Mouse (Mus musculus) forebrain, embryonic 15.5 days (tissue): ENCODE data around the gene Nkx3-2. TPM values are rescaled to one million over a fixed set of nuclear protein-coding genes. Genes with fewer than 3 reads are reported as not detected.
A peak's percentile ranks its signal among the peaks of the same experiment; 100 is the strongest.

Source experiments
- ATAC-seq: fragments of 200-750 bp; cut with Nextera tagmentation; replicated peaks from 2 replicates; pipeline ENCODE4 v1.8.0; 2017; ENCODE audit warnings: mild to moderate bottlenecking, moderate TSS enrichment, moderate library complexity
- H3K27ac ChIP-seq: fragments of 300-500 bp; sonication (generic); replicated peaks from 2 replicates; pipeline ENCODE4 v1.5.1; 2015; ENCODE audit warnings: mild to moderate bottlenecking, inconsistent platforms
- H3K27me3 ChIP-seq: fragments of 300-500 bp; sonication (generic); 2 replicates; pipeline ENCODE4 v1.6.1; 2015; ENCODE audit warnings: inconsistent platforms
- H3K36me3 ChIP-seq: fragments of 300-500 bp; sonication (generic); 2 replicates; pipeline ENCODE4 v1.6.1; 2015; ENCODE audit warnings: mild to moderate bottlenecking, inconsistent platforms
- H3K4me1 ChIP-seq: fragments of 300-500 bp; sonication (generic); 2 replicates; pipeline ENCODE4 v1.6.1; 2015; ENCODE audit warnings: inconsistent platforms
- H3K4me2 ChIP-seq: fragments of 300-500 bp; sonication (generic); replicated peaks from 2 replicates; pipeline ENCODE4 v1.6.1; 2015; ENCODE audit warnings: mild to moderate bottlenecking, inconsistent platforms
- H3K4me3 ChIP-seq: fragments of 300-500 bp; sonication (generic); 2 replicates; pipeline ENCODE4 v1.5.1; 2015; ENCODE audit warnings: mild to moderate bottlenecking, inconsistent platforms
- H3K9ac ChIP-seq: fragments of 300-500 bp; sonication (generic); replicated peaks from 2 replicates; pipeline ENCODE4 v1.6.1; 2015; ENCODE audit warnings: mild to moderate bottlenecking, inconsistent platforms
- H3K9me3 ChIP-seq: fragments of 300-500 bp; sonication (generic); 2 replicates; pipeline ENCODE4 v1.6.1; 2016; ENCODE audit warnings: inconsistent platforms
- WGBS: fragments of 180-500 bp; shearing (Covaris S2); methylation state at CpG from one replicate; pipeline ENCODE4 v1.1.7; 2015; ENCODE audit warnings: mixed read lengths; 5-methylcytosine and 5-hydroxymethylcytosine counted together
- polyA plus RNA-seq: library from polyadenylated mRNA; unstranded; fragments of >200 nt; fragmentation: Nextera tagmentation; extraction: Ambion mirVana; gene quantifications from 2 replicates; pipeline ENCODE4 v1.2.1, GENCODE M21; 2015

The Nkx3-2 gene
- polyA plus RNA-seq, 1 experiment from 2014 or later: not detected

GRCm38 (mm10) chr5:41760831-41761508 lies 3.3 kb downstream of the Nkx3-2 start:
- 2% methylated on average over 22 of the region's 22 CpGs for WGBS
- peaks cover 90% of the 10 kb centered on the region for H3K27me3 ChIP-seq
- ATAC-seq: no peak
- H3K9me3 ChIP-seq: no peaks in the 10 kb centered on the region
- no peaks in the 10 kb centered on the region for H3K36me3 ChIP-seq
- H3K4me2 ChIP-seq: no peak overlapping the region
- no peak overlapping the region for H3K4me3 ChIP-seq
- no peak overlapping the region for H3K9ac ChIP-seq
- no peak overlapping the region for H3K27ac ChIP-seq
- peaks cover 28% of the 10 kb centered on the region for H3K4me1 ChIP-seq

GRCm38 (mm10) chr5:41760071-41760470 lies 4.2 kb downstream of the Nkx3-2 start:
- no peaks in the 10 kb centered on the region for H3K36me3 ChIP-seq
- H3K4me1 ChIP-seq: peaks cover 28% of the 10 kb centered on the region
- H3K9ac ChIP-seq: no peak overlapping the region
- peaks cover 95% of the 10 kb centered on the region for H3K27me3 ChIP-seq
- 4% methylated on average over 8 of the region's 8 CpGs for WGBS
- no peak overlapping the region for H3K27ac ChIP-seq
- no peak for ATAC-seq
- no peak overlapping the region for H3K4me3 ChIP-seq
- no peak overlapping the region for H3K4me2 ChIP-seq
- H3K9me3 ChIP-seq: no peaks in the 10 kb centered on the region

DNA sequence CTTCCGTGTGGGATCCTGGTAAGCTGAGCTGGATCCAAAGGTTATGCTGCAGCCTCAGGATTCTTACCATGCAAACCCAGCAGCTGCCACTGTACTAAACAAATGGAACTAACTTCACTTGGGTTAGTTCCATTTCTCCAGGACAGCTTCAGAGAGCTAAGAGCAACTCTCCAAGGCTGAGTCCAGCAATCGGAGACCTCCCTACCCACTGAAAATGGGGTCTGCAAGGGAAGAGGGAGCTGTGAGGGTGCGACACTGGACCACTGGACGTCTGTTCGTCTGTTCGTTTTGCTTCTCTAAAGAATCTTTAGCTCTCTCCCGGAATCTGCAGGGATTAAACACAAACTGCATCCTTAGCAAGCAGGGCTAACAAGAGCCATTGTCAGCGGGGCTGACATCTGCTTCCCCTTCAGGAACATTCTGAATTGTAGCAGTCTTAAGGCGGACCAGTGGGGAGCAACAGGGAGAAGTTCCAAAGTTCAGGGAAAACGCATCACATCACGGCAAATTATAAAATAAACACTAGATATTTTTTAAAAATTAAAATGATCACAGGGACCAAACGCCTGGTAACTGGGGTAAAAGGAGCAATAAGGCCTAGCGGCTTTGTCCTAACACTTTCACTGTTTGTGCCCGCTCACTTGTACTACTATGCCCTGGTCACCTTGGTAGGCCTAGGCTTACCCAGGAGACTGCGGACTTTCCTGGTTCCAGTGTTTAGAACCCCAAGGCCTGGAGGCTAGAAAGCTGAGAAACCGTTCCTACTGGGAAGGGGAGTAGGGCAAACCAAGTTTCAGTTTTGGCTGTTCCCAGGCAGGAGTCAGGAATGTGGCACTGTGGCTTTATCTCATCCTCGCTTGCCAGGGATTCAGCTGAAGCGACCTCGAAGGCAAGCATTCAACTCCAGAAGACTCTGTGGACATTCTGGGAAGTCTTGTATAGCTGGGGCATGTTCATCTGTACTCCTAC lies 5.3 kb downstream of the Nkx3-2 start:
- no peak overlapping the region for H3K4me2 ChIP-seq
- H3K4me3 ChIP-seq: no peak overlapping the region
- H3K27me3 ChIP-seq: peaks cover 95% of the 10 kb centered on the region
- 4% methylated on average over 19 of the region's 19 CpGs for WGBS
- no peak for ATAC-seq
- H3K36me3 ChIP-seq: no peaks in the 10 kb centered on the region
- H3K9me3 ChIP-seq: no peaks in the 10 kb centered on the region
- H3K4me1 ChIP-seq: peaks cover 17% of the 10 kb centered on the region
- H3K27ac ChIP-seq: no peak overlapping the region
- no peak overlapping the region for H3K9ac ChIP-seq

DNA sequence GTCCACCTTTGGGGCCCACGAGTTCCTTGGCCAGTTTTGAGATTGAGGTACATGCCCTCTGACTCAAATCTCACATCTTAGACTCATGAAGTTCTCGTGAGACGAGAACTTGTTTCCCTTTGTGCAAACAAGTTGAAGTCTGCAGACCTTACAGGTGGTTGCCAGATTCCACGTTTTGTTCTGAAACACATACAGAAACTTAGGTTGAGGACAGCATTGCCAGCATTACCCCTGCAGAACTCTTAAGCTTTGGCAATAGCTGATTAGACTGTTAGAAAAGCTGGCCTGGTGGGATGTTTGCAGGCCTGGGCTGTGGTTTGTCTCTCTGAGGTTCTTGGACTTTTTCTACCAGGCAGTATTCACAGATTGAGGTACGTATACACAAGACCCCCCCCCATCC lies 7.0 kb downstream of the Nkx3-2 start:
- Histone ChIP-seq H3K27ac (no peak overlapping the region), H3K9ac (no peak overlapping the region), H3K4me3 (no peak overlapping the region), H3K36me3 (no peaks in the 10 kb centered on the region), H3K4me2 (no peak overlapping the region), H3K27me3 (peaks cover 93% of the 10 kb centered on the region), H3K4me1 (peaks cover 8% of the 10 kb centered on the region), H3K9me3 (no peaks in the 10 kb centered on the region)
- 4% methylated on average over 5 of the region's 5 CpGs for WGBS
- no peak for ATAC-seq

DNA sequence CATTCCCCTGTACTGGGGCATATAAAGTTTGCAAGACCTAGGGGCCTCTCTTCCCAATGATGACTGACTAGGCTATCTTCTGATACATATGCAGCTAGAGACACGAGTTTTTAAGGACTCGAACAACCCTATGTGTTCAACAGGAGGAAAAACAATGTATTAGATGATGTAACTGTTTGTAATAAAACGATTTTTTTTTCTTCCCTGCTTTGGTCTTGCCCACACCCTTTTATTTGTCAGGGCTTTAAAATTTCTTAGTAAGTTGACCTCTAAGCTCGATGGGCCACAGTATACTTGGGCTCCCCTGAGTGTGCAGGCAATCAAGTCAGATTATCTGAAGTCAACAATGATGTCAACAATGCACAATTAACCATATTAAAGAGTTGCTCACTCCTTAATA lies 7.9 kb downstream of the Nkx3-2 start:
- Histone ChIP-seq H3K4me1 (peaks cover under 1% of the 10 kb centered on the region), H3K4me2 (no peak overlapping the region), H3K4me3 (no peak overlapping the region), H3K9ac (no peak overlapping the region), H3K27me3 (peaks cover 93% of the 10 kb centered on the region), H3K27ac (no peak overlapping the region), H3K36me3 (no peaks in the 10 kb centered on the region), H3K9me3 (no peaks in the 10 kb centered on the region)
- WGBS: 4% methylated on average over 4 of the region's 4 CpGs
- ATAC-seq: no peak

GRCm38 (mm10) chr5:41755373-41755960 lies 8.8 kb downstream of the Nkx3-2 start:
- WGBS: under 1% methylated on average over 23 of the region's 23 CpGs
- Histone ChIP-seq H3K36me3 (no peaks in the 10 kb centered on the region), H3K9me3 (no peaks in the 10 kb centered on the region), H3K4me1 (no peaks in the 10 kb centered on the region), H3K27ac (no peak overlapping the region), H3K27me3 (peaks cover 95% of the 10 kb centered on the region), H3K4me2 (no peak overlapping the region), H3K9ac (no peak overlapping the region), H3K4me3 (no peak overlapping the region)
- ATAC-seq: no peak

DNA sequence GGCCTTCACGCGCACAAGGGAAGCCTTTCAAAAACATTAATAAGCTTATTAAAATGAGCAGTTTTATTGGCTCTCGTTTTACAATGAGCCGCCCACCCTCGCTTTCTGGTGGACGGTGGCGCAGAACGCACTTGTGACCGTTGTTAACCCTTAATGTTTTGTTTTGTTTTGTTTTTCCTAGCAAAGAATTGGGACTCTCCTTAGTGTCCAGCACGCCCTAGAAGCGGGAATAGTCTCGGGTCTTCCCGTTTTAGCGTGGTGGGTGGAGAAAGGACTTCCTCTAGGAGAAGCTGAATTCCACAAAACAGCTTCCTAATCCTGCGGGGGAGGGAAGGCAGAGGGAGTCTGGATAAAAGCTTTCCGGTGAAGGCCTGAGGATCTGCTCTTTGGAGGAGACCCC lies 9.5 kb downstream of the Nkx3-2 start:
- Histone ChIP-seq H3K4me2 (0 out of 2 replicates have a peak overlapping the region, but pooled peaks have one; percentile 9), H3K27ac (no peak overlapping the region), H3K4me1 (no peaks in the 10 kb centered on the region), H3K4me3 (no peak overlapping the region), H3K9ac (no peak overlapping the region), H3K9me3 (no peaks in the 10 kb centered on the region), H3K27me3 (peaks cover 95% of the 10 kb centered on the region), H3K36me3 (no peaks in the 10 kb centered on the region)
- 1% methylated on average over 16 of the region's 16 CpGs for WGBS
- no peak for ATAC-seq

DNA sequence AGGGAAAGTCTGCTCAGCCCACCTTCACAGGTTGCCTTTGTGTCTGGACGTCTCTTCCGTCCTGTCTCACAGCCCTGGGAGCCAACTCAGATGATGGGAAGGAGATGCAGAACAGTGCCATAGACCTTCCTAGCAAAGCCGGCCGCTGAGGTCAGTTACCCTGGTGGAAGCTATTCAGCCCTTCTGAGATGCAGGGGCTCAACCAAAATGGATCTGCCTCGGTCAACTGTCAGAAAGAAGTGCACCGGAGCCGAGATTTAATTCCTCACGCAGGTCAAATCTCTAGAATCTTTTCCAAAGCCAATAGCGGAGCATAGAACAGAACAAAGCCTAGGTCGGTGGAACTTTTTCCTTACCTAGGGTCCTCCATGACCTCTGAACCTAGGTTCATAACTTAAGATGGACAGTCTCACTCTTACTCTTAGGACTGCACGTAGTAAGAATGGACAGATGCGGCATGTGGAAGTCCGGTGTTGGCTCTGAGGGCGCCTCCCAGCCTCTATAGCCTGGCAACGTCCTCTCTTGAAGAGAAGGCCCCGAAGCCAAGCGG lies 10.0 kb downstream of the Nkx3-2 start:
- H3K4me1 ChIP-seq: no peaks in the 10 kb centered on the region
- no peak overlapping the region for H3K4me2 ChIP-seq
- H3K27me3 ChIP-seq: peaks cover 96% of the 10 kb centered on the region
- H3K36me3 ChIP-seq: no peaks in the 10 kb centered on the region
- 1% methylated on average over 17 of the region's 17 CpGs for WGBS
- no peak overlapping the region for H3K9ac ChIP-seq
- H3K27ac ChIP-seq: no peak overlapping the region
- H3K4me3 ChIP-seq: no peak overlapping the region
- no peaks in the 10 kb centered on the region for H3K9me3 ChIP-seq
- ATAC-seq: no peak

- H3K27ac ChIP-seq: no peak overlapping the region
- no peak for ATAC-seq
- WGBS: 22% methylated on average over 4 of the region's 4 CpGs
Observed at GRCm38 (mm10) chr5:41752721-41753120, 11.6 kb downstream of the Nkx3-2 start.

GRCm38 (mm10) chr5:41744898-41745780 lies 19.2 kb downstream of the Nkx3-2 start:
- WGBS: 5% methylated on average over 14 of the region's 15 CpGs
- Histone ChIP-seq H3K9me3 (no peaks in the 10 kb centered on the region), H3K9ac (no peak overlapping the region), H3K36me3 (no peaks in the 10 kb centered on the region), H3K27me3 (peaks cover 62% of the 10 kb centered on the region), H3K4me3 (no peak overlapping the region), H3K4me1 (no peaks in the 10 kb centered on the region), H3K27ac (no peak overlapping the region), H3K4me2 (no peak overlapping the region)
- ATAC-seq: no peak

More at GRCm38 (mm10) chr5:41752721-41753120, 11.6 kb downstream of the Nkx3-2 start:
- Histone ChIP-seq H3K9me3 (no peaks in the 10 kb centered on the region), H3K4me2 (no peak overlapping the region), H3K36me3 (no peaks in the 10 kb centered on the region), H3K27me3 (peaks cover 97% of the 10 kb centered on the region), H3K4me3 (no peak overlapping the region), H3K4me1 (no peaks in the 10 kb centered on the region), H3K9ac (no peak overlapping the region)

DNA sequence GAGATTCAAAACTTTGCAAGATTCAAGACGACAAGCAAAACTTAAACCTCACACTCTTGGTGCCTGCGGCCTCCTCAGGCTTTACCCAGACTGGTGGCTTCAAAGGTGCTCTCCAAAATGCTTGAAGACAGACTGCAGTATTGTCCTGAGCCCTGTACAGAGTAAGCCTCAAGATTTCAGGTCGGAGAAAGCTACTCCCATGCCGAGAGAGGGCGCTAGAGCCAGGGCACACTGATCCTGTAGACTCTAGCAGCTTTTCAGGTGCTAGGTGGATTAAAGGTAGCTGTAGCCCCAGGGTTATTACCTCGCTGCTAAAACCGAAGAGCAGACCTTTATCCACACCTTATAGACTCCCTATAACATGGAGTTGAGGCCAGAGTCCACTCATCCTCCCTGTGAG lies 20.1 kb downstream of the Nkx3-2 start:
- Histone ChIP-seq H3K4me3 (no peak overlapping the region), H3K9me3 (no peaks in the 10 kb centered on the region), H3K9ac (no peak overlapping the region), H3K36me3 (no peaks in the 10 kb centered on the region), H3K27ac (no peak overlapping the region), H3K4me2 (no peak overlapping the region), H3K27me3 (peaks cover 54% of the 10 kb centered on the region), H3K4me1 (no peaks in the 10 kb centered on the region)
- WGBS: 9% methylated on average over 7 of the region's 7 CpGs
- no peak for ATAC-seq
